Mouse (Mus musculus): ENCODE measurements around the gene AC134908.4.

- TF ChIP-seq POLR2A (IDR thresholded peaks at IDR 0.05; ENCODE audit: borderline replicate concordance, insufficient read depth, low read length) (no peak), CTCF (IDR thresholded peaks at IDR 0.05; ENCODE audit: borderline replicate concordance, insufficient read depth, low read depth, low read length) (no peak)
These were observed 38.8 kb downstream of the AC134908.4 start for GRCm38 (mm10) chr17:25756378-25757242.

All from cerebellum, adult 2 months (tissue).